Mouse (Mus musculus) liver, embryonic 12.5 days (tissue): ENCODE measurements around the gene Polk. TPM values are rescaled to one million over a fixed set of nuclear protein-coding genes. Genes with fewer than 3 reads are reported as not detected.

Experiments used
- ATAC-seq: fragments of 200-750 bp; cut with Nextera tagmentation; 2 replicates; pipeline ENCODE4 v1.8.0; 2017; ENCODE audit warnings: moderate number of reproducible peaks, mild to moderate bottlenecking, moderate library complexity
- H3K27ac ChIP-seq: fragments of 300-500 bp; sonication (generic); 2 replicates; pipeline ENCODE4 v1.5.1; 2016; ENCODE audit warnings: mild to moderate bottlenecking
- H3K27me3 ChIP-seq: fragments of 300-500 bp; sonication (generic); replicated peaks from 2 replicates; pipeline ENCODE4 v1.6.1; 2016; ENCODE audit warnings: mild to moderate bottlenecking, moderate library complexity
- H3K36me3 ChIP-seq: fragments of 300-500 bp; sonication (generic); 2 replicates; pipeline ENCODE4 v1.6.1; 2016; ENCODE audit warnings: mild to moderate bottlenecking, moderate library complexity
- H3K4me1 ChIP-seq: fragments of 300-500 bp; sonication (generic); 2 replicates; pipeline ENCODE4 v1.6.1; 2016
- H3K4me2 ChIP-seq: fragments of 300-500 bp; sonication (generic); 2 replicates; pipeline ENCODE4 v1.6.1; 2016; ENCODE audit warnings: mild to moderate bottlenecking, moderate library complexity
- H3K4me3 ChIP-seq: fragments of 300-500 bp; sonication (generic); 2 replicates; pipeline ENCODE4 v1.5.1; 2016; ENCODE audit warnings: mild to moderate bottlenecking, moderate library complexity
- H3K9ac ChIP-seq: fragments of 300-500 bp; sonication (generic); 2 replicates; pipeline ENCODE4 v1.6.1; 2016; ENCODE audit warnings: mild to moderate bottlenecking, moderate library complexity
- H3K9me3 ChIP-seq: fragments of 300-500 bp; sonication (generic); replicated peaks from 2 replicates; pipeline ENCODE4 v1.6.1; 2016; ENCODE audit warnings: mild to moderate bottlenecking, moderate library complexity
- WGBS: fragments of 180-500 bp; shearing (Covaris S2); methylation state at CpG from one replicate; pipeline ENCODE4 v1.1.7; 2016; ENCODE audit not compliant: insufficient replicate concordance; 5-methylcytosine and 5-hydroxymethylcytosine counted together
- polyA plus RNA-seq: library from polyadenylated mRNA; unstranded; fragments of >200 nt; fragmentation: Nextera tagmentation; extraction: Ambion mirVana; gene quantifications from 2 replicates; pipeline ENCODE4 v1.2.1, GENCODE M21; 2016

Polk gene
- polyA plus RNA-seq, 1 experiment from 2014 or later, result 6.2 TPM

DNA sequence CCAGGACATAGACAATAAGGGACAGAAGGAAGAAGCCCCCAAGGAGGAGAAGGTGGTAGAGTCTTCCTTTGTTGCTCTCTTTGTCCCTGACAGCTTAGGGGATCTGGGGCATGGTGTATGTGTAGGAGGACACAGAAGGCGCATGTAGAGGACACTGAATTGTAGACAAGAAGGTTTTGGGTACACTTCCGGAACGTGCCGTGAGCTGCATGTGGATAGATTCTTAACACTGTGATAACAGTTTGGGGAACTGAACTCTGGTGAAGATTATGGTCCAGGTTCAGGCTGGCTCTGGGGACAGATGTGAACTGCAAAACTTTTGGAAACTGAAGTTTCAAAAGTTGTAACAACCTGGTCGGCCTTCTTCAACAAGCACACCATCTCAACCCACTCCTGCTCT lies 84.8 kb downstream of the Polk start:
- Histone ChIP-seq H3K4me2 (no peak overlapping the region), H3K9me3 (no peaks in the 10 kb centered on the region), H3K36me3 (no peaks in the 10 kb centered on the region), H3K27me3 (no peaks in the 10 kb centered on the region), H3K4me3 (no peak overlapping the region), H3K4me1 (no peaks in the 10 kb centered on the region), H3K27ac (no peak overlapping the region), H3K9ac (no peak overlapping the region)
- WGBS, result 69% methylated on average over 5 of the region's 5 CpGs
- no peak for ATAC-seq

GRCm38 (mm10) chr13:96454288-96454687 lies 88.1 kb downstream of the Polk start:
- 57% methylated on average over 3 of the region's 3 CpGs for WGBS
- Histone ChIP-seq H3K36me3 (no peaks in the 10 kb centered on the region), H3K9ac (no peak overlapping the region), H3K4me2 (no peak overlapping the region), H3K27ac (no peak overlapping the region), H3K4me1 (no peaks in the 10 kb centered on the region), H3K9me3 (no peaks in the 10 kb centered on the region), H3K4me3 (no peak overlapping the region), H3K27me3 (no peaks in the 10 kb centered on the region)
- ATAC-seq, result no peak

DNA sequence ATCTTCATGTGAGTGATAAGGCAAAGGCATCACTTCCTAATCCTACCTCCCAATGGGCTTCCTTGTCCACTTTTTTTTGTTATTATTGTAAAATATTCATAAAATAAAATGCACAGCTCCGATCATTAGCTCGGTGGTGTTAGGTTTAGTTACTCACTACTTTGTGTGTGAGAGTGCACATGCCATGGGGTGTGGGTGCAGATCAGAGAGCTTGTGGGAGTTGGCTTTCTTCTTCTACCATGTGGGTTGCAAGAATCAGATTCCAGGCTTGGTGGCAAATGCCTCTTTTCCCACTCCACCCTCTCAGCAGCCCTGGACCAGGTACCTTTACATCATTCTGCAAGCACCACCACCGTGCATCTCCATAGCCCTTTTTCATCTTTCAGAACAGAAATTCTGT lies 89.8 kb downstream of the Polk start:
- 67% methylated on average over 3 of the region's 3 CpGs for WGBS
- H3K27ac ChIP-seq, result no peak overlapping the region
- no peak overlapping the region for H3K4me2 ChIP-seq

DNA sequence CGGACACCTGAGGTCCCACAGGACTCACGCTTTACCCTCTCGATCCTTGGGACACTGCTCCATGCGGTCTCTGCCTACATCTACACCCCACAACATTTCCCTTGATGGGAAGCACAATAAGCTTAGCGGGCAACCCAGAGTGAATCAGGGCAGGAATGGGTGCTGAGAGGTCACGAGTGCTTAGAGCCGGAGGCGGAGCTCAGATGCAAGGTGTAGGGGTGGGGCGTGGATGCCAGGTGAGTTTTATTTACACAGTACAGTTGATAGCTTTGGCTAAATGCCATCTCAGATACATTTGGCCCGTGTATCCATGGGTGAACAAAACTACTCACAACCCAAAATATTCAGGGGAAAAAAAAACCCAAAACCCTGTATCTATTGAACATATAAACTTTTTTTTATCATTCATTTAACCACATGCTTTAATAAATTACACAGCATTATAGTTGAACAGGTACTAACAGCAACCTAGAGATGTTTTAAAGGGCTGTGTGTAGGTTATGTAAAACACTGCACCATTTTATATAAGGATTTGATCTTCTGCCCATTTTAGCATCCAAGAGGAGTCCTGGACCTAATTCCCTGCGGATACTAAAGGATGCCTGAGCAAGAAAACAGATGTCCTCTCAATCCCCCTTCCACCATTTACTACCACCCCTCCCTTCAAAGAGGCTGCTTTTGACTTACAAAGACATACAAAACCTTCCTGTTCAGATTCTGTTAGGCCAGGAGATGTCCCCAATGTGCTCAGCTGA lies 90.8 kb downstream of the Polk start:
- WGBS, result 75% methylated on average over 11 of the region's 11 CpGs
- no peak overlapping the region for H3K27ac ChIP-seq
- no peak overlapping the region for H3K9ac ChIP-seq
- H3K4me1 ChIP-seq, result no peaks in the 10 kb centered on the region
- no peaks in the 10 kb centered on the region for H3K36me3 ChIP-seq
- H3K4me3 ChIP-seq, result no peak overlapping the region
- no peak for ATAC-seq
- H3K9me3 ChIP-seq, result no peaks in the 10 kb centered on the region
- H3K27me3 ChIP-seq, result no peaks in the 10 kb centered on the region
- H3K4me2 ChIP-seq, result no peak overlapping the region

More for the DNA sequence above, 89.8 kb downstream of the Polk start:
- Histone ChIP-seq H3K27me3 (no peaks in the 10 kb centered on the region), H3K9me3 (no peaks in the 10 kb centered on the region), H3K9ac (no peak overlapping the region), H3K4me1 (no peaks in the 10 kb centered on the region), H3K36me3 (no peaks in the 10 kb centered on the region), H3K4me3 (no peak overlapping the region)
- no peak for ATAC-seq

GRCm38 (mm10) chr13:96450869-96451268 lies 91.5 kb downstream of the Polk start:
- Histone ChIP-seq H3K9ac (no peak overlapping the region), H3K36me3 (no peaks in the 10 kb centered on the region), H3K4me3 (no peak overlapping the region), H3K4me1 (no peaks in the 10 kb centered on the region), H3K9me3 (no peaks in the 10 kb centered on the region), H3K27me3 (no peaks in the 10 kb centered on the region), H3K27ac (no peak overlapping the region), H3K4me2 (no peak overlapping the region)
- WGBS, result 72% methylated on average over 7 of the region's 7 CpGs
- ATAC-seq, result no peak

GRCm38 (mm10) chr13:96450205-96450856 lies 92.0 kb downstream of the Polk start:
- Histone ChIP-seq H3K27me3 (no peaks in the 10 kb centered on the region), H3K4me1 (no peaks in the 10 kb centered on the region), H3K9ac (no peak overlapping the region), H3K4me3 (no peak overlapping the region), H3K4me2 (no peak overlapping the region), H3K36me3 (no peaks in the 10 kb centered on the region), H3K9me3 (no peaks in the 10 kb centered on the region), H3K27ac (no peak overlapping the region)
- 76% methylated on average over 11 of the region's 11 CpGs for WGBS
- no peak for ATAC-seq

DNA sequence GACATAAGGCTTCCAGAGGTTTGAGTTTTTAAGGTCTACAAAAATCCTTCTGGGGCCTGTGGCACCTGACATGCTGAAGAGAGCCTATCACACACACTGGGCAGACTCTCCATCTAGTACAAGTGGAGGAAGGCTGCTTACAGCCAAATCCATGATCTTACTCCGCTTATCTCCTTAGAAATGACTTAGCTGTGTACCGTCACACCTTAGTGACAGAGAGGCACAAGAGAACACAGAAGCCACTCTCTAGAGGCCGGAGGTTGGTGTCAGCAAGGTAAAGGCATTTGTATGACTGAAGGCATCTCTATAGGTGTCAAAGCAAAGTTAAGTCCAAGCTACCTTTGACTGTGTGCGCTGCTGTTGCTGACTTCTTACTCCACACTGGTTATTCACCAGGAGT lies 101.9 kb downstream of the Polk start:
- H3K4me2 ChIP-seq, result no peak overlapping the region
- no peak overlapping the region for H3K9ac ChIP-seq
- H3K4me1 ChIP-seq, result peaks cover 17% of the 10 kb centered on the region
- no peak overlapping the region for H3K4me3 ChIP-seq
- H3K9me3 ChIP-seq, result 0 out of 2 replicates have a peak, but pooled peaks cover 3% of the 10 kb centered on the region
- no peaks in the 10 kb centered on the region for H3K36me3 ChIP-seq
- WGBS, result 71% methylated on average over 4 of the region's 4 CpGs
- ATAC-seq, result no peak
- no peak overlapping the region for H3K27ac ChIP-seq
- no peaks in the 10 kb centered on the region for H3K27me3 ChIP-seq

DNA sequence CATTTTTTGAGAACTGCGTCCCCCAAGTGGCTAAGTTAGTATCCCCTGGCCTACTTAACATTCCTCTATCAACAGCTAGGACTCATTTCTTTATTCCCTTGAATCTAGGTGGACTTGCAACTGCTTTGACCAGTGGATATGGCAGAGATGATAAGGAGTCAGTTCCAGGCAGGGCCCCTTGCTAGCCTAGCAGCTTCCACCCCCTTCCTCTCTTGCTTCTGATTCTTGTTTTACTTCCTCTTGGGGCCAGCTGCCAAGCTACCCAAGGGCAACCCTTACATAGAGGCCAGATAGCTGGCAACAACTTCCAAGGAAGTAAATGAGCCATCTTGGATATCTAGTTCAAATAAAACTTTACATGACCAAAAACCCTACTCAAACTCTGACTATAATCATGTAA lies 105.5 kb downstream of the Polk start:
- Histone ChIP-seq H3K4me1 (peaks cover 48% of the 10 kb centered on the region), H3K27ac (no peak overlapping the region), H3K4me3 (no peak overlapping the region), H3K27me3 (no peaks in the 10 kb centered on the region), H3K4me2 (no peak overlapping the region), H3K9me3 (0 out of 2 replicates have a peak, but pooled peaks cover 3% of the 10 kb centered on the region), H3K9ac (no peak overlapping the region), H3K36me3 (no peaks in the 10 kb centered on the region)
- WGBS, result 57% methylated on average over 1 of the region's 1 CpGs
- ATAC-seq, result no peak

- no peak for ATAC-seq
- no peak overlapping the region for H3K27ac ChIP-seq
These were observed 106.6 kb downstream of the Polk start for GRCm38 (mm10) chr13:96435793-96436192.

DNA sequence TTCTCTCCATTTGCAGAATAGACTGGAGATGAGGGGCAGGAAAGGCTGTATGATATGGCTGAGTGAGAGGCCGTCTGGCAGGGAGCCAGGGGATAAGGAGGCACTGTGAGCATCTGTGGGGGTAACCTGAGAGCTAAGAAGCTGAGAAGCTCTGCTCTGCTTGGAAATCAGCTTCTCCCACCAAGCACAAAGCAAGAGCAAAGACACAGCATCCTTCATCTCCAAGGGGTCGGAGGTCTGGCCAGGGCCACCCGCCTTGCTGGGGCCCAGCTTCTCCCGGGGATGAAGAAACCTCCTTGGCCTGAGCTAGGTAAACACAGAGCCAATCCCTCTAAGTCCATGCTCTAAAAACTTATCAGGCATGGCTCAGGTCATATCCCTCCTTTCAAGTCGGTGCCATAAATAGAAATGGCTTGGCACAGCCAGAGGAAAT lies 107.5 kb downstream of the Polk start:
- Histone ChIP-seq H3K4me3 (no peak overlapping the region), H3K9ac (no peak overlapping the region), H3K27me3 (peaks cover 3% of the 10 kb centered on the region), H3K4me2 (no peak overlapping the region), H3K36me3 (no peaks in the 10 kb centered on the region), H3K9me3 (0 out of 2 replicates have a peak, but pooled peaks cover 3% of the 10 kb centered on the region), H3K27ac (no peak overlapping the region), H3K4me1 (peaks cover 48% of the 10 kb centered on the region)
- ATAC-seq, result no peak
- 54% methylated on average over 5 of the region's 5 CpGs for WGBS

More at GRCm38 (mm10) chr13:96435793-96436192, 106.6 kb downstream of the Polk start:
- Histone ChIP-seq H3K27me3 (no peaks in the 10 kb centered on the region), H3K9ac (no peak overlapping the region), H3K4me1 (peaks cover 48% of the 10 kb centered on the region), H3K9me3 (0 out of 2 replicates have a peak, but pooled peaks cover 3% of the 10 kb centered on the region), H3K4me3 (no peak overlapping the region), H3K36me3 (no peaks in the 10 kb centered on the region), H3K4me2 (peak overlapping the region; percentile 40)
- WGBS, result 20% methylated on average over 11 of the region's 13 CpGs

DNA sequence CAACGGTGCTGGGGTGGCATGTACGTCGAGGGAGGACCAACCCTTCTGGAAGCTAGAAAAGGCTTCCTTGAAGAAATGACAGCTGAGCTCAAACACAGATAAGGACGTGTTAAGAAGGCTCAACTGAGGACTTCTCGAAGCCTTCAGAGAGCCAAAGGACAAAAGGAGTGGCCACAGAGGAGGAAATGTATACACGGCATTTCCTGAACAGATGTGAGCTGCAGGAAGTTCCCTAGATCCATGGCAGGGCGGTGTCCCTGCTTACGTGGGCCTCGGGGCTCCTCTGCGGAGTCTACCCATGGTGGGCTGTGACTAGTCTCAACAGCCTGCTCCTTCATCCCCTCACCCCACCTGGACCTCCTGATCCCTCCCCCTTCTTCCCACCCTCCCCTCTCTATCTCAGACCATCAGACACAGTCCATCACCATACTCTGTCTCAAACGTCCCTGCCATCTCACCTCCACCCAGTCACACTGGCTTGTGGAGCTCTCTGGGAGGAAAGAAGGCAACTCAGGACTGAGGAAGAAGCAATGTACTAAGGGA lies 108.7 kb downstream of the Polk start:
- Histone ChIP-seq H3K27ac (no peak overlapping the region), H3K9ac (no peak overlapping the region), H3K4me3 (no peak overlapping the region), H3K9me3 (0 out of 2 replicates have a peak, but pooled peaks cover 3% of the 10 kb centered on the region), H3K4me1 (peaks cover 48% of the 10 kb centered on the region), H3K36me3 (no peaks in the 10 kb centered on the region), H3K4me2 (0 out of 2 replicates have a peak overlapping the region, but pooled peaks have one; percentile 8), H3K27me3 (peaks cover 3% of the 10 kb centered on the region)
- peak; percentile 13; the same call in 1 of the 2 replicates for ATAC-seq
- 16% methylated on average over 11 of the region's 11 CpGs for WGBS

- no peak overlapping the region for H3K27ac ChIP-seq
- H3K36me3 ChIP-seq, result no peaks in the 10 kb centered on the region
- ATAC-seq, result no peak
- 0 out of 2 replicates have a peak, but pooled peaks cover 3% of the 10 kb centered on the region for H3K9me3 ChIP-seq
- H3K27me3 ChIP-seq, result peaks cover 3% of the 10 kb centered on the region
- no peak overlapping the region for H3K4me3 ChIP-seq
- H3K4me1 ChIP-seq, result peaks cover 48% of the 10 kb centered on the region
- H3K4me2 ChIP-seq, result no peak overlapping the region
- WGBS, result 65% methylated on average over 6 of the region's 6 CpGs
- H3K9ac ChIP-seq, result no peak overlapping the region
These were observed 109.3 kb downstream of the Polk start for GRCm38 (mm10) chr13:96433041-96433440.
